Mouse (Mus musculus): Measurements from ENCODE around the gene Slc10a3.
"Not testable (repeated sequence)": the region's sequence is repeated elsewhere in the genome, so short reads cannot be mapped to it uniquely, and the experiment has no call there.

Gene Slc10a3

DNA sequence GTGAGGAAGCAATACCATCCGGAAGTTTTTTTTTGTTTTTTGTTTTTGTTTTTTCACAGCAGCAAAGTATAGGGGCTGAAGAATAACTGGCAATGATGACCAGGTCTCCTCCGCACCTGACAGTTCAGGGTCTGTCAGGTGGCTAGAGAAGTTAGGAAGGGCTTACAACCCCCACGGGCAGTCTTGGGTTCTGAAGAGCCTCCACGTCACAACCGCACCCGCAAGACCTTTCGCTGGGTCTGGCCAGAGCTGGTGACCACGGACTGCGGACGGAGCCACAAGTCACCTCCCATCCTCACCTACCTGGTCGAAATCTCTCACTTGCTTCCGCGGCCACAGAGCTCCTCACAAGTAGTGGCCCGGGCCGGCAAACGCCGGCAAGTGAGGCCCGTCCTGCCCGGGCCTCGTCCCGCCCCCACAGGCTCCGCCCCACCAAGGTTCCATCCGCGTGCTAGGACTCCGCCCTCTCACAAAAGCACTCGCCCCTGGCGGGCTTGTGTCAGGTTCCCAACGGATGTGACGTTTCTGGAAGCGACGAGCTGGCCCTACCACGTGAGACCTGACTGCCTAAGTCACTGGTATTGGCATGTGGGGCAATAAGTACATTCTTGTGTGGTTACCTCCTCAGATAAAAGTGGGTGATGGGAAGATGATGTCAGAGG lies at the start of gene Slc10a3, which contains the start of gene Ubl4a:
Slc10a3 (minus strand) TSS at position 462 of the 662 bp plus-strand sequence.
Ubl4a (minus strand) TSS at position 331 of the 662 bp plus-strand sequence.
- peak; percentile 67 to 83 for DNase-seq (ENCODE audit: low read depth in 1 of 2, low spot score in 2 of 2)

GRCm38 (mm10) chrX:74413377-74413776 lies 40.2 kb upstream of the Slc10a3 start:
- DNase-seq (ENCODE audit: low read depth in 1 of 2, low spot score in 2 of 2), result peak in 1 of 2 experiments; percentile 35

GRCm38 (mm10) chrX:74408340-74408739 lies 35.2 kb upstream of the Slc10a3 start:
- DNase-seq (ENCODE audit: low read depth in 1 of 2, low spot score in 2 of 2), result no peak

DNA sequence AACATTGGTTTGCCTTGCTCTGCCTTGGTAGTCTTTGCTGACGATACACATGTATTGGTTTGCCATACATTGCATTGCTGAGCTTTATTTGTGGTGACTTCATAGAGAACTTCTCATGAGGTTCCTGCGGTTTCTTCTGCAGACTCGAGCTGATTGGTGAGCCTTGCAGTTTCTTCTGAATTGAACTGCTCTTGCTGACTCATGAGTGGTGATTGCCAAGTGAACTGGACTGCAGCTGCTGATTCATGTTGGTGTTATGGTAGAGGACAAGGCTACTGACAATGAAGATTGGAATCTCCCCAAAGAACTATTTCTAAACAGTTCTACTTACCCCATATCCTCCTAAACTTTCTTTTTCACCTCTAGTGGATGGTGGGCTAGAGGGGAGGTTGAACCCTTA lies 27.0 kb upstream of the Slc10a3 start:
- no peak for DNase-seq (ENCODE audit: low read depth in 1 of 2, low spot score in 2 of 2)

- peak; percentile 68 to 71 for DNase-seq (ENCODE audit: low read depth in 1 of 2, low spot score in 2 of 2)
Measured at GRCm38 (mm10) chrX:74392535-74393443, 19.6 kb upstream of the Slc10a3 start, which contains the start of the genes Fam3a and Ikbkg. Gene Fam3a, minus strand, starts transcription at chrX:74393272. Gene Ikbkg, plus strand, starts transcription at chrX:74393290.

- DNase-seq (ENCODE audit: low read depth in 1 of 2, low spot score in 2 of 2), result no peak
Measured at GRCm38 (mm10) chrX:74388153-74388552, 15.0 kb upstream of the Slc10a3 start.

GRCm38 (mm10) chrX:74384451-74384850 lies 11.3 kb upstream of the Slc10a3 start:
- no peak for DNase-seq (ENCODE audit: low read depth in 1 of 2, low spot score in 2 of 2)

GRCm38 (mm10) chrX:74368209-74368909 lies 4.8 kb downstream of the Slc10a3 start:
- DNase-seq (ENCODE audit: low read depth in 1 of 2, low spot score in 2 of 2), result peak; percentile 9 to 50

DNA sequence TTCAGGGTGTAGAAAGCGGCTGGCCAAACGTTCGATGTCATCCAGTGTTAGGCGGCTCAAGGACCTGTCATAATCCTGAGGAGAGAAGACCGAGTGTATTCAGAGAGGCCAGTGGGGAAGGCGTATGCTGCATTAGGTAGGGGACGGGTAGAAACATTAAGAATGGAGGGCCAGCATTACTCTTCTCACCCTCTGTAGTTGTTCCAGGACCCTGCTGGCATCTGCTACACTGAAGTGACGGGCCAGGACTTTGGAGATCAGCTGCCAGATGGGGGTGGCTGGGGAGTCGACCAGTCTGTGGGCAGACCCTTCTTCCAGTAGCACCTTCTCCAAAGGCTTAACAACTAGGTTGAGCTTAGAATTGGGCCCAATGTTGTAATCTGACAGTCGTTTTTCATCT lies 5.6 kb downstream of the Slc10a3 start:
- no peak for DNase-seq (ENCODE audit: low read depth in 1 of 2, low spot score in 2 of 2)

GRCm38 (mm10) chrX:74359171-74359570 lies 14.0 kb downstream of the Slc10a3 start:
- no peak for DNase-seq (ENCODE audit: low read depth in 1 of 2, low spot score in 2 of 2)

DNA sequence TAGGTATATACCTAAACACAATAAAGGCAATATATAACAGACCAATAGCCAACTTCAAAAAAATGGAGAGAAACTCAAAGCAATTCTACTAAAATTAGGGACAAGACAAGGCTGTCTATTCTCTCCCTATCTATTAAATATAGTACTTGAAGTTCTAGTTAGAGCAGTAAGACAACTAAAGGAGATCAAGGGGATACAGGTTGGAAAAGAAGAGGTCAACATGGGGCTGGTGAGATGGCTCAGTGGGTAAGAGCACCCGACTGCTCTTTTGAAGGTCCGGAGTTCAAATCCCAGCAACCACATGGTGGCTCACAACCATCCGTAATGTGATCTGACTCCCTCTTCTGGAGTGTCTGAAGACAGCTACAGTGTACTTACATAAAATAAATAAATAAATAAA lies 16.1 kb downstream of the Slc10a3 start:
- not testable (repeated sequence) for DNase-seq (ENCODE audit: low read depth in 1 of 2, low spot score in 2 of 2)

DNA sequence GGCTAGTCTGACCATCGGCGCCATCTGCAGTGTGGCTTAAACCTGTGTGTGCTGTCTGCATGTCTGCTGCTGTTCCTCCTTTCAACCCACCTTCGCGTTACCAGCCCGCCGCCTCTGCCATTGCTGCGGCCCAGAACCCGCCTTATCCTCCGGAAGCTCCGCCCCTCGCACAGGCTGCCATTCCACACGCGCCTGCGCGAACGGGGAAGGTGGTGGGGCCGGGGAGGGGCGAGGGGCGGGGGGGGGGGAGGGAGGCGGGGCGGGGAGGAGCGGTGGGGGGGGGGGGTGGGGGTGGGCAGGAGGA lies 19.7 kb downstream of the Slc10a3 start, which contains the start of gene Lage3:
Lage3 (minus strand) TSS at position 152 of the 304 bp plus-strand sequence.
- DNase-seq (ENCODE audit: low read depth in 1 of 2, low spot score in 2 of 2), result peak in 1 of 2 experiments; percentile 44

DNA sequence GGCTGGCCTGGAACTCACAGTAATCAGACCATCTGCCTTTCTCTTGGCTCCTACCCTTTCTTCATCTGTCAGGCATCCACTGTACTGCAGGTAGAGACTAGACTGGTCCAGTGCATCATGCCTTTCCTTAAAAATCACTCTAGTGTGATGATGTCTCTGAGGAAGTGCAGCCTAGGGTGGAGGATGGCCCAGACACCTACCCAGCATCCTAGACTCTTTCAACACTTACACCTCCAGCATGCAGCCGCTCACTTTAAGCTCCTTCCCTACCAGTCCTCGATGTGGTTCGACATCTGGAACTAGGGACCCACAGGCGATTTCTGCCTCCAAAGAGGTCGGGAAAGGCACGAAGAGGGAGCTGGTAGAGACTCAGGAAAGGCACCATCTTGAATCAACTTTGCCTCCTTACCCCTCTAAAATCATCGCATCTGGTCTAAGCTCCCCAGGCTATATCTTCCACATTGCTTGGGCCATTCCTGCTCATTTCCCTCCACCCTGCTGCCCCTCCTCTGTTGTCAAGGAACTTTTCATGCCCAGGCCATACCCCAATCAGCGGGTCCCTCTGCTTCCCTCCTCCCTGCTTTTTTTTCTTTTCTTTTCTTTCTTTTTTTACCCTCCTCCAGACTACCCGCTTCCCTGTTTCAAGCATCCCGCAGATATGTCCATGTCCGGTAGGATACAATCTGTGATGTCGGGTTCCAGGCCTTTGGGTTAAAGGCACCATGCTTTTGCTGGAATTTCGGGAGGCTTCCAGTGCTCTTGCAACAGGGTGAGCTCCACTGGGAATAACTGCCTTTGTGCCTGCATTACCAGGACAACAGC lies 20.3 kb downstream of the Slc10a3 start:
- no peak for DNase-seq (ENCODE audit: low read depth in 1 of 2, low spot score in 2 of 2)

GRCm38 (mm10) chrX:74330166-74330930 lies 42.8 kb downstream of the Slc10a3 start:
- no peak for DNase-seq (ENCODE audit: low read depth in 1 of 2, low spot score in 2 of 2)

DNA sequence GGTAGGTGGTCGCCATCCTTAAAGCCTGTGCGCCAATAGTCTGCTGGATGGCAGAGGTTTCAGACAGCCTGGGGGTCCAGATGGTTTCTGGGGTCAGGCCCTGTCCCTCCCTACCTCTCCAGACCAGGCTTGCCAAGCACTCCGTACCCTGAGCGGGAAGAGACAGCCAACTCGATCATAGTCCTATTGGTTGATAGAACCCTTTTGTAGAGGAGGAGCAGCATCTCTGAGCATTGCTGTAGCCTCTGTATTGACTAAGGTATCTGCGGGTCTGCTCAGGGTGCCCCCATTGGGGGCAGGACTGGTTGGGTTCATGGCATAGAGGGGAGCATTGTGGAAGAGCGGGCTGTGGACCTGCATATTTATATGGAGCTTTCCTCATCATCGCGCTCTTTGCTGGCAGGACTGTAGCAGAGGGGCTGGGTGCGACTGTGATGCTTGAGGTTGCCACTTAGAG lies 43.9 kb downstream of the Slc10a3 start:
- DNase-seq (ENCODE audit: low read depth in 1 of 2, low spot score in 2 of 2), result no peak

DNA sequence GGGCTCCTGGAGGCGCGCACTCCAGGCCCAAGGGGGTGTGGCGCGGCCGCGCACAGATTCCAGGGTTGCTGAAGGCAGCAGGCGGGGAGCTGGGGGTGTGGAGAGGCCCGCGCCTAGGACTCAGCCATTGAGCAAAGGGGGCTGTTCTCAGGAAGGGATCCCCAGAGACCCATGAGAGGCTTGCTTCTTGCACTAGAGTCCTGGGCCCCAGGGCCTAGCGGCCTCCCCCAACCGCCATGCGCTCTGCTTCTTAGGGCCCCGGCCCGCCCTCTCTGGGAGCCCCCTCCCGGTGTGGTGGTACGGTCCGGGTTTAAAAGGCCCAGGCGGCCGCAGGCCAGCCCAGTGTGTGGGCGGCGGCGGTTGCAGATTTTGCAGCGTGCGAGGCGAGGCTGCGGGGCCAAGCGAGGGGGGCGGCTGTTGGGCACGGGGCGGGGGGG lies 44.4 kb downstream of the Slc10a3 start, which contains the start of gene Plxna3:
Plxna3 (plus strand) TSS at position 342 of the 437 bp plus-strand sequence.
- peak in 1 of 2 experiments; percentile 40 for DNase-seq (ENCODE audit: low read depth in 1 of 2, low spot score in 2 of 2)

Measured in monocyte, adult 2 months (primary cell).